Mouse (Mus musculus) 416B (cell line): ENCODE measurements around the gene Sp100.
"Not testable (repeated sequence)": the region's sequence is repeated elsewhere in the genome, so short reads cannot be mapped to it uniquely, and the experiment has no call there.

Experiments
- DNase-seq: peaks from one replicate; pipeline ENCODE4 v3.0.0; 2011; ENCODE audit warnings: low read depth

Gene Sp100

DNA sequence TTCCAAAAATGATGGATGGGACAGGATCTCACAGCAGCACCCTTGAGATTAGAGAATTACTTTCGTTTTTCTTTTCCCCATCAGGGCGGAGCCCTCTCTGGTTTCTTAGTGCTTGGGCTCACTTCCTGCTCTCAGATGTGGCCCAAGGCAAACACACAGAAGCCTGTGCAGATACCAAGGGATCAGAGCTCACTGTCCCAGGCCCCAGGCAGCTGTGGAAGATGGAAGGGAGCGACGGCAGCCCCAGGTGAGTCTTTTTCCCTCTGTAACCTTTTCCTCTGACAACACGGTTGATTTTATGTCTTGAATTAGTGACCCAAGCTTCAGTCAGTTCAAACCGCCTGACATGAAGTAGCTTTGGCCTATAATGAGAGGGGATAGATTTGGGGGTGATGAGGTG is at the start of gene Sp100:
Gene Sp100, plus strand, starts transcription at position 108 of the 400 bp plus-strand sequence.
- peak; percentile 43 for DNase-seq

DNA sequence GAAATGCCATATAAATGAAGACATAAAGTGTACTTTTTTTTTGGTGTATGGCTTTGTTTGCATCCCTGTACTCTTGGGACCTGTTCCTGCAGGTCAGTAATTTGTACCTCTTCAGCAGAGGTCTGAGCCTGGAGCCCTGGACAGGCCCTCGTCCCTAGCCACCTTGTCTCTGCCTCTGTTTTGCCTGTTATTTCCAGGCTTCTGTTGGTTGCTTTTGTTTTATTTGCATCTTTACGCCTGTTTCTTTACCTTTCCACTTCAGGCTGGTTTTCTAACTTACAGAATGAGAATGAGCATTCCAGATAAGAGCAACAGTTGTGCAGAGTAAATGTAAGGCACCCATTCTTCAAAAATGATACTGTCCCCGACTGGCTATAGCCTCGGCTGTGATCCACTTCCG is 49.7 kb upstream of the Sp100 start, which contains the start of gene Sp140:
Gene Sp140, plus strand, starts transcription at position 301 of the 400 bp plus-strand sequence.
- DNase-seq: not testable (repeated sequence)

DNA sequence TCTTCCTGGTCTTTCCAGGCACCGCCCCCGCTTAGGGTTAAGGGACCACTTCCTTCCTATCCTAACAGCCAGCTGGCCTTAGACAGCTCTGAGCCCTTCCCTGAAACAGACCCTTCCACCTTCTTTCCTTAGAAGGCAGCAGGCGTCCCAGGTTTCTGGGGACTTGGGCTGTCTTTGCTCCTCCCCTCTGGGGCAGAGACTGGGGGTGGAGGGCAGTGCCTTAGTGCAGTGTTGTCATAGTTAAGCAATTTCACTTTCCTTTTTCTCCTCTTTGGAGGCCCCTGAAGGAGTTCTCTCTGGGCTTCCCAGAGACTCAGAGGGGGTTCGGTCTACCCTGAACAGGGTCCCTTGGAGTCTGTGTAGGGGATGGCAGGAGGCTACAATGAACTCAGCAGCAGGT is 49.0 kb upstream of the Sp100 start:
- DNase-seq: peak; percentile 73

DNA sequence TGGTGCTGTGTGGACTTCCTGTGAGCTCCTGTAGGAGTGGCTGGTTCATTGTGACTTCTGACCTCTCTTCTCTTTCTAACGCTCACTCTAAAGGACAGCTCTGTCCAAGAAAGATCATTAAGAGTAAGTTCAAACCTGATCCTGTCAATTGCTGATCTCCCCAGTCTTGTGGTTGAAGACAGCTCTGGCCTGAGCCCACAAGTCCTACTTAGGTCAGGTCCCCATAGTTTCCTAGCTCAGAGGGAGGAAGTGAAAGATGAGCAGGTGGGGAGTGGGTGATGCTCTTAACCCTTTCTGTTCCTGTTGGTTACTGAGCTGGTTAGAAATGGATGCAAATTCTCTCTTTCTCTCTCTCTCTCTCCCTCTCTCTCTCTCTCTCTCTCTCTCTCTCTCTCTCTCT is 45.4 kb upstream of the Sp100 start:
- DNase-seq: not testable (repeated sequence)

DNA sequence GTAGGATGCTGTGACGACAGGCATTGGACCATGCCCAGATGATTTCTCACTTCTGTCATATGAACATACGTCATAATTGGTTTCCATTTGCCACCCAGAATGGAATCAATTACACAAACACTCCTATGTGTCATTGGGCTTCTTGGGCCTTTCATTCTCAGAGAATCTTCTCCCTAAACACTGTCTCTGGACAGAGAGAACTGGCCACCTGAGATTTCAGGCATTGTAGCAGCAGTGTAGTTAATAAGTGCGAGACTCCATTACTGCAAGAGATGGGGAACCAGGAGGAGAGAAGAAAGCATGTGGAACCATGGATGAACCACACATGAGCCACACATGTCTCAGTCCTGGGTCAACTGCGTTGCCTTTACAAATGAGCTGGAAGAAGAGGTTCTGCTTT is 41.4 kb upstream of the Sp100 start:
- not testable (repeated sequence) for DNase-seq

DNA sequence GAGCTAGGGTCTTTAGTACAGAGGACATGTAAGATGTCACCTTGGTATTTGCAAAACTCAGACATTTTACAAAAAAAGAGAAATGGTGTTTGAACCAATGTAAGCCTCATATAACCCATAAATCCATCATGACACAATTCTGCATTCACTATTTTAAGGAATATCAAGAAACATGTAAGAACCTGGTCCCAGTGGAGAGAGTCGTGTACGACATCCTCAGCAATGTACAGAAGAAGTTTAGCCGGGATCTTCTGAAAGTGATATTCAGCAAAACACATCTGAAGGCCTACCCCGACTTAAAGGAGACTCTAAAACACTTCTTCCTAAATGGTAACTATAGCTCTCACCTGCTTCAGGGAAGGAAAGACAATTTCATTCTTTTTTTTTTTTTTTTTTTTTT is 39.2 kb upstream of the Sp100 start:
- not testable (repeated sequence) for DNase-seq

DNA sequence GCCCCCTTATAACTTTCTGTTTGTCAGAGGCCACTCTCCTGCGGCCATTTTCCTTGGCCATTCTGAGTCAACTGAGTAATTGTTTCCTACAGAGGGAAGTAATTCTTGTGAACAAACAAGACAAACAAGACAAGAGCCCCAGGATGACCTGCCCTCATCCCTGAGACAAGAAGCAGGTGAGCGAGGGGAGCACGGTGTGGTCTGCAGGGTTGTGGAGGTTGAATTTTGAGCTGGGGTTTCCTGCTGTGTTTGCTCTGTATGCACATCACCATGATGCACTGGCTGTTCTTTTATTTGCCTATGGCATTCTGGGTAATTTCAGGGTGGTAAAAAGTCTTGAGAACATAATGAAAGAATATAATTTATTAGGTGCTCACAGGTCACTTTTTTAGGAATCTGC is 34.7 kb upstream of the Sp100 start:
- DNase-seq: not testable (repeated sequence)

DNA sequence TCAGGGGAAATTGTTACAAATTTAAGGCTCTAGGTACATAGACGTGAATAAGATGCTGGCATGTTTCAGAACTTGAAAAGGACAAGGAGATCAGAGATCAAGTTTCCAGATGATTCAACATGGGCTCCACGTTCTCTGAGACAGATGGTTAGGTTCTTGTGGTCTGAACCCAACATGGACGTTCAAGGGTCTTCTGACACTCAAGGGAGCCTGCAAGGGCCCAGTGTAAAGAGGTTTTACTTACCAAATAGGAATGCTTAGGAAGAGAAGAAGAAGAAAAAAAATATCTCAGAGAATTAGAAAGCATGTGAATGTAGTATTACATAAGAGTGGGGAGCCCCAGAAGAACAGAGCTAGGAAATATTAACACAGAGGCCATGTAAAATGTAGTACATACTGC is 34.0 kb upstream of the Sp100 start:
- not testable (repeated sequence) for DNase-seq

DNA sequence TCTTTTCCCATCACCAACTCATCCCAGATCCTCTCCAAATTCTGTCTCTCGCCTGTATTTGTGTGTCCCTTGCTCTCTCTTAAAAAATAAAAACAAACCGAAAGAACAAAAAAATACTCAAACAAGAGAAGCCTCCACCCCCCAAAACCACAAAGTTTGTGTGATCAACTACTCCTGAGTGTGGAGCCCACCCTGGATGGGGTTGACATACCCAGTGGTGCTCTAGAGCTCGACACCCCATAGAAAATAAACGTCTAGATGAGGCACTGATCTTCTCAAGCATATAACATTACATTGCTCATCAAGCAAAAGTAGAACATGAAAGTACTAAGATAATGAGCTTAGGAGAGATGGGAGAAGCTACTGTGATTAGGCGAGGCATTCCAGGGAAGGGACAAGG is 32.6 kb upstream of the Sp100 start:
- DNase-seq: not testable (repeated sequence)

DNA sequence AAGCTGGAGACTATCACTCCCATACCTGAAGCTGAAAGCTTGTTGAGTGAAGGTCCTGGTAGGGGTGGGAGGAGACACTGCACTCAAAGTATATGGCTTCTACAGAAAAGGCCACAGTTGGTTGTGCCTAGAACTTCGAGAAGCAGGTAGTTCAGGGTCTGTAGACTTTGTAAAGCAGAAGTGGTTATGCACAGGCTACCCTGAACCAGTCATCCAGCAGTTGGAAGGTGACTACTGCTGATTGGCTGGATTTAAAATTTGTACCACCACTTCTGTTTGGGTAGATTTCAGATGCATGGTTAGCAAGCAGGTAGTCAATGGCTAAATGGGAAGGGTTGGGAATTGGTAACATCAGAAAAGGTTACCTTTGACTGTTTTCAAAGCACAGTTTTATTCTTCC is 31.1 kb upstream of the Sp100 start:
- DNase-seq: not testable (repeated sequence)

DNA sequence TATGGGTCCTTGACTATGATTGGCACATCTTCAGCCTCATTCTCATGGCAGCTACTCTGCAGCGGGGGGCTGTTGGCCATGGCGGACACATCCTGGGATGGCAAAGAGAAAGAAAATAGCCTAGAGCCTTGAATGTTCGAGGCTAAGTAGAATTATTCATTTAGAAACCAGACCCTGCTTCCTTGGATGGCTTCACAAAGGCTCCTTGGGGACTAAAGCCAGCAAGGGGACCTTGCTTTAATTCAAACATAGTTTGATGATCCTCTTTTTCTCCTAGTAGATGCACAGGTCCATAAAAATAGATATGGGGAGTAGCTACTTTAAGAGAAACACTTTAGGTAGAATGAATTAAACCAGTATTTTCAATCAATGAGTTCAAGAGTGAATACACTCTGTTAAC is 12.9 kb upstream of the Sp100 start:
- not testable (repeated sequence) for DNase-seq

DNA sequence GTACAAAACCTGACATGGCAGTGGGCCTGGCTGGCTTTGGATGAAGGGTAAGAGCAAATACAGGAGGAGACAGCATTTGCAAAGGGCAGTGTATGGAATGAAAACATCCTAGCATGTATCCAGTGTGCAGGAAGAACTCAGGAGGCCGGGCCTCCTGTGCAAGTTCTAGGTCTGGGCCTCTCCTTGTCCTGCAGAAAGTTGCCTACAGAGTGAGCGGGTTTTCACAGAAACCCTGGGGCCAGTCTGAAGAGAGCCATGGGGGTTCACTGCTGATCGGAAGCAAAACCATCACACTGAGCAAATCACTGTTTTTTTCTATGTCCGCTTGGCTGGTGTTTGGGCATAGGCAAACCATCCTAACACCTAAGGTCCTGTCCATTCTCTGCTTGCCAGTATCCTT is 11.6 kb upstream of the Sp100 start:
- not testable (repeated sequence) for DNase-seq

DNA sequence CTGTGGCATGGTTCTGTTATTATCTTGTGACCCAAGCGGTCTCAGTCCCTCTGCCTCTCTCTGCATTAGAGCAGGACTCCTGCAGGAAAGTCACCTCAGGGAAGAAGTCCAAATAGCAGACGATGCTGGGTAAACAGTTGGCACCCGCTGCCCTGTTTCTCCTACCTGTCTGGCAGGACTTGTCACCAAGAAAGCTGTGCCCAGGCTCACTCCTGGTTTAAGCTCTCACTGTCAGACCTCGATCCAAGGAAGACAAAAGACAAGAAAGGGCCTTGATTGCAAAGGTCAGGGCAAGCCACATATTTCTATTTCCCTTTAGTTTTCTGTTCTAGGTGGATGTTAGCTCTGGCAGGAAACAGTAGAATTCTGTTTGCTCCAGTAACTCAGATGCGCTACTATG is 736 bp downstream of the Sp100 start:
- DNase-seq: not testable (repeated sequence)

DNA sequence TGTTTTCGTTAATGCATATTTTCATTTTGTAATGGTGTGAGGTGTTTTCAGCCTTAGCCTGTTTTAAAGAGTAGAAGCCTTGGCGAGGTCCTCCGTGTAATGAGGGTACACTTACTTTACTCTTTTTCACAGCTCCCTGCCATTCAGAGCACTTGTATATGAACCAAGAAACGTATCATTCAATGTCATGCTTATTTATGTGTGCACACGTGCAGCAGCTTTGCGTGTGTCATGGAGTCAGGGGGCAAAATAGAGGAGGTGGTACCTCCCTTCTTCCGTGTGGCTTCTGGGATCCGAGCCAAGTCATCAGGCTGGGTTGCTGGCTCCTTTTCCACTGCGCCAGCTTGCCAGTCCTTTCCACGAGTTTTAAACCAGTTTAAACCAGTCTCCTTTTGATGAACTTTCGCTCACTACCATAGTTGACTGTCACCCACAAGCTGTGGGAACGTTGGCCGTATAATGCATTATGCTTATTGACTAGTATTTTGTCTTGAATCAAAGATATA is 2.0 kb downstream of the Sp100 start:
- not testable (repeated sequence) for DNase-seq

DNA sequence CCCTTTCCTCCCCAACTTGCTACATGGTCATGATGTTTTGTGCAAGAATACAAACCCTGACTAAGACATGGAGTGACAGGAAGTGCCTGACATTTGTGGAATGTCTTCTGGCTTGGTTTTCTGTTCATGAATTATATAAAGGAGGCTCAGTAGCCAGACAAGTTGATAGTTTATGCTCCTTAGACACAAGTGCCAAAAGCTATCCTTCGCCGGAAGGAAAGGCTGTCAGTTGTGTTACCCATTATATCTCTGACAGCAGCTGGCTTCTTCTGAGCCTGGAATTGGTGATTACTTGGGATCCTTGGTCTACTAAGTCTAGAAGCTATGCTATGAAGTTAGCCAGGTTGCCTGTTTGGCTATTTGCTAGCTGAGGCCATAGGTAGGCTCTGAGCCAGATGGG is 7.4 kb downstream of the Sp100 start:
- DNase-seq: not testable (repeated sequence)

DNA sequence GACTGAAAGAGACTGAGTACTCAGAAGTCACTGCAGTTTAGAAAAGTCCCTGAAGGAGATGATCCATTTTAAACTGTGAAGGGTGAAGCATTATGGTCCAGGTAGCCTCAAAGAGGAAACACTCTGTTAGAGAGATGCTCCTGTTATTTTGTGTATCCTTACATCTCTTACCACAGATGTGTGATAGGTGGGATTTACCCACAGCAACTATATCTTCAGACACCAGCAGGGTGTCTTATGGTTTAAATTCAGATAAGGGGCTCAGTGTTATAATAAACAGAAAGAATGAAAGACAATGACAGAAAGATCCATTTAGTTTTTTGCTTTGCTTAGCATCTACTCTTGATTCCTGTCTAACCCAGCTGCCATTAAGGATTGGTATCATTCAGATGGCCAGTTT is 14.5 kb downstream of the Sp100 start:
- DNase-seq: no peak

DNA sequence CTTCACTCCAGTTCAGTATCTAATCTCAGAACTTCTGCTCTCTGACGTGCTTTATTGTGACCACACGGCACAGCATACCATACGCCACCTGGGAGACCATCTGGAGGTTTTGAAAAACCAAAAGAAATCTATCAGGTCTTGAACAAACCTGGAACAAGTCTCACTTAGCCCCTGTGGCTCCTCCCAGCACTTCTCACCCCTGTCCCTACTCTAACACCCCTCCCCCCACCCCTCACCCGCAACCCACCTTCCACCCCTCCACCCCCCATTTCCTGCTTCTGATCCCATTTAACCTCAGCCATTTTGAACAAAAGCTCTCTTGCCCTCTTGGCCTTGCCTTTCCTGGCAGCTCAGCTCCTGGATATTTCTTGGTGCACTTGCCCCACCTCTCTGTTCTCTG is 30.4 kb downstream of the Sp100 start:
- DNase-seq: no peak

DNA sequence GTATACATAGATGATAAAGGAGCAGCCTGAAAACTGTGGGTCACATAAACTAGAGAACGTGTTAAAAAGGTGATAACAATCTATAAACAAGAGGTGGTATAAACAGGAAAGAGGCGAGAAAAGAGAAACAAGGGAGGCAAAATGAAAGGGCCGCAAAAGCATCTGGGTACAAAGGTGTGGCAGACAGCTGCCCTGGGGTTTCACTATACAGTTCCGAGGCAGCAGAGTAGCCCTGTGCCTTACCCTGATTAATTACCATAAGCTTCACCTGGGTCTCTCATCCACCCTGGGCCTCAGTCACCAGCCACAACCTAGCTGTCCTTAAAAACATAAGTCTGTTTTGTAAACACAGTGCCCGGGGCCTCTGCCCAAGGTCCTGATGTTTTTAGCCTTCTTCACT is 36.9 kb downstream of the Sp100 start:
- DNase-seq: no peak

DNA sequence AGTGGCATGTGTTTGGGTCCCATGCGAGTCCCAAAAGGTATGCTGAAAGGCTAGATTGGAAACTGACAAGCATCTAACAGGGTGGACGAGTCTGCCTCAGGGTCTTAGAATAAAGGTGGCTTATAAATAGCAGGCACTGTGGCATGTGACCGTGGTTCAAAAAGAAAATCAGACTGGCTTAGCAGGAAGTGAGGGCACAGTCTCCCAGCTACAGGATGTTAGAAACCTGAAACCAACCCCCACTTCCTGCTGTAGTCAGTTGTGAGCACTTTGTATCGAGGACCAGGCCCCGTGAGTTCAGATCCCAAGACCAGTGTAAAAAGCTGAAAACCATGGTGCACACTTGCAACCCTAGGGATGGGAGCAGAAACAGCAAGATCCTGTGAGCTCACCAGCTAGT is 37.6 kb downstream of the Sp100 start:
- peak; percentile 72 for DNase-seq

DNA sequence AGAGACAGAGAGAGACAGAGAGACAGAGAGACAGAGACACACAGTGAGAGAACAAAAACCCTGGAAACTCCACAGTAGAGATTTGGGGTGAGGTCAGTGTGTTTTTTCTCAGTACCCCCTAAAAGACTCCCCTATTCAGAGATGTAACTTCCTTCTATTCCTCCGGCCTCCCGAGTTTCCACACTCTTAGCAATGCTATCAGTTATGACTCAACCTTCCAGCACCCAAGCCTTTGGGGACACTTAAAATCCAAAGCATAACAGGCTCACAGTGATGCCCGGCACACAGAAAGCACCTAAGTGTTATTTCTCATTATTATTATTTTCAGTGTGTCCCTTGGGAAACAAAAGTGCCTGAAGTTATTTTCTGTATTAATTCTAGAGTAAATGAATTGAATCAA is 40.8 kb downstream of the Sp100 start:
- peak; percentile 21 for DNase-seq

DNA sequence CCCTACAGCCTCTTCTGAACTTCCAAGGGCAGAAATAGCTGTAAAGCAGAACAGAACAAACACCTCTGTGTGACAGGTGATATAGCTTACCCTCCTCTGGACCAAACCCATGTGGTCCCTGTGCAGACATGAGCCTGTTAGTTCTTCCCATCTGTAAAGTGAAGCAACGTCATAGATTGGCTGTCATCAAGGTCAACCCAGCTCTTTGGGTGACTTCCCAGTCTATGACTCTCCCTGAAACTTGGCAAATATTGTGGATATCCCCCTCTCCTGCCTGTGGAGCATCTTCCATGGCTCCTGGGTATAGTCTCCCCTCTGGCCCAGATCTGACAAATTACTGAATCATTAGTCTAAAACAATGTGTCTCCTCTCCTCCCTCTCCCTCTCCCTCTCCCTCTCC is 42.5 kb downstream of the Sp100 start:
- DNase-seq: no peak

DNA sequence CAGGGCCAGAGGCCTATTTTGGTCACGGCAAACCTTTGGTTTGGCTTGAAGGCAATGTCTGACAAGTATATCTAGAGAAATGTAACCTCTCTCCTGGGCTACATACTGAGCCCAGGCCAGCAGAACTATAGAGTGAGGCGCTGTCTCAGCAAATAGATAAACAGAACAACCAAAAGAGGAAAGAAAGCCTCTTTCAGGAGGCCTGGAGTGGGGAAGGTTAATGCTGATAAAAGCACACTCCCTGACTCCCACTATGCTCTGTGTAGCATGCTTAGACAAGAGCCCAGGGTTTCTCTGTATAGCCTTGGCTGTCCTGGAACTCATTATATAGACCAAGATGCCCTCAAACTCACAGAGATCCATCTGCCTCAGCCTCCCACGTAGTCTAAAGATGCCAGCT is 43.5 kb downstream of the Sp100 start:
- no peak for DNase-seq

DNA sequence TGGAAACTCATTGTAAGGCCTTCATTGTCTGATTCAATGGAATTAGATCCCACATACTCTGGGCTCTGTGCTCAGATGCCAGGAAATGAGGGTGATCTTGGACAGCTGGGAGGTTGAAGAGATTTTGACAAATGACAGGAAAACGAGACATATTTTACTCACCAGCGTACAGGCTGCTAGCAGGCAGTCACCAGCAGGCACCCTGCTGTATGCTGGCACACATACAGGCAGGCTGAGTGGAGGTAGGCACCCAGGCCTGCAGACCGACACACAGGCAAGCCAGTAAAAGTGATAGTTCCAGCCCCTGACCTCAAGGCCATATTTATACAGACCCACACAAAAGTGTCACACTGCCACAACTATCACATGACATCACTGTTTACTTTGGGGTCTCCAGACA is 45.9 kb downstream of the Sp100 start:
- no peak for DNase-seq

DNA sequence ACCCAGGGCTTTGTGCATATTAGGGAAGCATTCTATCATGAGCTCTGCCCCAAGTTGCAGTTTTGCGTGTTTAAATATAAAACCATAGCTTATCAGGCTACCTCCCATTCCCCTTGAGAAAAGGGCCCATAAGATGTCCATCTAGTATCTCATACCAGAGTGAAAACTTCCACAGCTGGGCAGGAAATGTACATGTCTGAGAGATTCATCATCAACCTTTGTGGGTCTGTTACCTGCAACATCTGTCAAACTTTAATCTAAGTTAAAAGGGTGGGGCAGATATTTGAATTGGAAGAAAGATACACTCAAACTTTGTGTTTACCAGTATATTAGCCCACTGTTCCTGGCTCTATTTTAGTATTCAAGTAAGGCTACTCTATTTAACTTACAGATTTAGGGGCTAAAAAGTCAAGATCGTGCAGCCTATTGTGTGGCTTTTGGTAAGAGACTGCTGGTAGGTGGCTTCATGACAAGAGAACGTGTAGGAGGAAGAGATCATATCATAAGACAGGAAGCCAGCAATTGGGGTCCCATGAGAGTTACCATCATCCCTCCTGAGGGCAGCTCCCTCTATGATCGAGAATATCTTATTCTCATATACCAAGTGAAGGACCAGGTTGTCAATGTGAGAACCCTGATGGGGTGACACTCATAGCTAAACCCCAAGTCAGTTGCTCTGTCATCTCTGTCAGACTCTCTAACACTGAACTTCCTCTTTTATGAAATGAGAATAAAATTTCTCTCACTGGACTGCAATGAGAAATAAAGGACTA is 48.1 kb downstream of the Sp100 start:
- peak; percentile 41 for DNase-seq
